Mouse (Mus musculus): Measurements from ENCODE around the gene Phkb.

GRCm38 (mm10) chr8:85840657-85841488, at the start of gene Phkb, which contains the start of gene Itfg1:
- no peak for TF ChIP-seq CTCF (conservative IDR thresholded peaks at IDR 0.05; ENCODE audit: low read length)
- no peak for TF ChIP-seq NANOG (IDR thresholded peaks at IDR 0.05; ENCODE audit: borderline replicate concordance, low read length)
- TF ChIP-seq POU5F1 (IDR thresholded peaks at IDR 0.05; ENCODE audit: borderline replicate concordance, low read length) = no peak
